8 mouse cellular contexts compared by ENCODE assay signal in genomic region chr4:95160465-95160864, GRCm38 (mm10).
DNase-seq lines count a peak whose midpoint lies in the region; ATAC-seq and TF ChIP-seq lines count a peak whose summit lies in the region.

No protein-coding gene starts in this region.

- H3K27me3 ChIP-seq in kidney, embryonic 14.5 days (ENCODE audit: control insufficient read depth, insufficient read depth, low read length), result no peaks in the 10 kb centered on the region
- no peaks in the 10 kb centered on the region for H3K27me3 ChIP-seq in embryonic facial prominence, embryonic 11.5 days (ENCODE audit: control insufficient read depth, insufficient read depth, low read length)
- no peaks in the 10 kb centered on the region for H3K27me3 ChIP-seq in hindbrain, postnatal 0 days (ENCODE audit: insufficient read depth, low read length)
- no peaks in the 10 kb centered on the region for H3K27me3 ChIP-seq in midbrain, embryonic 16.5 days (ENCODE audit: control insufficient read depth, insufficient read depth, low read depth, low read length)

- H3K4me2 ChIP-seq in kidney, embryonic 14.5 days (replicated peaks; ENCODE audit: low read depth, low read length), result peak overlapping the region; percentile 68; the same call in 1 of the 2 replicates
- H3K4me2 ChIP-seq in embryonic facial prominence, embryonic 11.5 days (ENCODE audit: low read depth, low read length), result no peak overlapping the region
- H3K4me2 ChIP-seq in hindbrain, postnatal 0 days (ENCODE audit: low read depth, low read length), result peak overlapping the region; percentile 66; the same call in 1 of the 2 replicates
- peak overlapping the region; percentile 86 for H3K4me2 ChIP-seq in midbrain, embryonic 16.5 days (ENCODE audit: low read length)

- H3K9me3 ChIP-seq in kidney, embryonic 14.5 days (ENCODE audit: control insufficient read depth, low read length), result no peaks in the 10 kb centered on the region
- H3K9me3 ChIP-seq in embryonic facial prominence, embryonic 11.5 days (replicated peaks; ENCODE audit: control insufficient read depth, low read length), result no peaks in the 10 kb centered on the region
- H3K9me3 ChIP-seq in hindbrain, postnatal 0 days (ENCODE audit: low read length), result no peaks in the 10 kb centered on the region
- no peaks in the 10 kb centered on the region for H3K9me3 ChIP-seq in midbrain, embryonic 16.5 days (replicated peaks; ENCODE audit: control insufficient read depth, low read length, poor library complexity, severe bottlenecking)

- 76% methylated on average over 3 of the region's 3 CpGs for WGBS in kidney, embryonic 14.5 days
- 81% methylated on average over 3 of the region's 3 CpGs for WGBS in embryonic facial prominence, embryonic 11.5 days
- 73% methylated on average over 3 of the region's 3 CpGs for WGBS in hindbrain, postnatal 0 days
- WGBS in midbrain, embryonic 16.5 days, result 89% methylated on average over 3 of the region's 3 CpGs

- ATAC-seq in kidney, embryonic 14.5 days (ENCODE audit: low FRiP score, low TSS enrichment), result no peak
- no peak for ATAC-seq in embryonic facial prominence, embryonic 11.5 days (replicated peaks; ENCODE audit: insufficient number of reproducible peaks, low FRiP score, low TSS enrichment, low read depth)
- ATAC-seq in hindbrain, postnatal 0 days, result no peak
- ATAC-seq in midbrain, embryonic 16.5 days, result no peak

- H3K36me3 ChIP-seq in kidney, embryonic 14.5 days (ENCODE audit: control insufficient read depth, insufficient read depth, low read length), result no peaks in the 10 kb centered on the region
- H3K36me3 ChIP-seq in embryonic facial prominence, embryonic 11.5 days (replicated peaks; ENCODE audit: control insufficient read depth, insufficient read depth, low read depth, low read length), result no peaks in the 10 kb centered on the region
- no peaks in the 10 kb centered on the region for H3K36me3 ChIP-seq in hindbrain, postnatal 0 days (ENCODE audit: insufficient read depth, low read length)
- H3K36me3 ChIP-seq in midbrain, embryonic 16.5 days (ENCODE audit: control insufficient read depth, insufficient read depth, low read length), result no peaks in the 10 kb centered on the region

- no peak overlapping the region; the same call in 1 of the 2 replicates for H3K27ac ChIP-seq in kidney, embryonic 14.5 days (ENCODE audit: low read depth, low read length)
- peak overlapping the region; percentile 81; the same call in 1 of the 2 replicates for H3K27ac ChIP-seq in embryonic facial prominence, embryonic 11.5 days (replicated peaks; ENCODE audit: low read depth, low read length)
- peak overlapping the region; percentile 87; the same call in 1 of the 2 replicates for H3K27ac ChIP-seq in hindbrain, postnatal 0 days
- no peak overlapping the region for H3K27ac ChIP-seq in midbrain, embryonic 16.5 days (ENCODE audit: low read length)

- no peak overlapping the region for H3K9ac ChIP-seq in kidney, embryonic 14.5 days (ENCODE audit: low read depth, low read length)
- no peak overlapping the region; the same call in none of the 2 replicates for H3K9ac ChIP-seq in embryonic facial prominence, embryonic 11.5 days (replicated peaks; ENCODE audit: low read length)
- no peak overlapping the region; the same call in 1 of the 2 replicates for H3K9ac ChIP-seq in hindbrain, postnatal 0 days (replicated peaks; ENCODE audit: low read length)
- H3K9ac ChIP-seq in midbrain, embryonic 16.5 days (ENCODE audit: low read depth, low read length), result no peak overlapping the region

- no peak for DNase-seq in kidney, adult 8-10 months
- DNase-seq in embryonic facial prominence, embryonic 11.5 days (ENCODE audit: low spot score), result no peak
- DNase-seq in hindbrain, postnatal 0 days (ENCODE audit: low spot score), result no peak
- DNase-seq in cerebellum, adult 18-20 months, result no peak
- DNase-seq in cerebellum, postnatal 4 days (ENCODE audit: low spot score in 2 of 2), result no peak
- no peak for DNase-seq in urinary bladder, postnatal 36 days (ENCODE audit: low spot score in 2 of 2)

- no peak overlapping the region for H3K4me3 ChIP-seq in kidney, embryonic 14.5 days (ENCODE audit: low read length)
- H3K4me3 ChIP-seq in embryonic facial prominence, embryonic 11.5 days (ENCODE audit: low read depth, low read length), result no peak overlapping the region
- H3K4me3 ChIP-seq in hindbrain, postnatal 0 days (ENCODE audit: low read length), result peak overlapping the region; percentile 55; the same call in 1 of the 2 replicates
- peak overlapping the region; percentile 70; the same call in 1 of the 2 replicates for H3K4me3 ChIP-seq in midbrain, embryonic 16.5 days (ENCODE audit: low read depth, low read length)

- peaks cover 20% of the 10 kb centered on the region for H3K4me1 ChIP-seq in kidney, embryonic 14.5 days (ENCODE audit: control insufficient read depth, insufficient read depth, low read length)
- no peaks in the 10 kb centered on the region for H3K4me1 ChIP-seq in embryonic facial prominence, embryonic 11.5 days (ENCODE audit: control insufficient read depth, insufficient read depth, low read length)
- no peaks in the 10 kb centered on the region for H3K4me1 ChIP-seq in hindbrain, postnatal 0 days (ENCODE audit: insufficient read depth, low read length)
- H3K4me1 ChIP-seq in midbrain, embryonic 16.5 days (ENCODE audit: control insufficient read depth, insufficient read depth, low read length), result no peaks in the 10 kb centered on the region; the same call in 1 of the 2 replicates

- no peak for TF ChIP-seq CTCF in hindbrain, postnatal 0 days (IDR thresholded peaks at IDR 0.05; ENCODE audit: low read depth)

Comparison
In these comparisons a context has a peak if more than half of its experiments do, and no peak if none do; other contexts are left out.
1. H3K27ac ChIP-seq: peak in embryonic facial prominence, embryonic 11.5 days (single experiment) and hindbrain, postnatal 0 days (single experiment); none in kidney, embryonic 14.5 days (single experiment) and midbrain, embryonic 16.5 days (single experiment).
2. H3K4me3 ChIP-seq: peak in hindbrain, postnatal 0 days (single experiment) and midbrain, embryonic 16.5 days (single experiment); none in kidney, embryonic 14.5 days (single experiment) and embryonic facial prominence, embryonic 11.5 days (single experiment).